Mouse (Mus musculus): ENCODE data around the gene Hoxa6. TPM values are rescaled to one million over a fixed set of nuclear protein-coding genes. Genes with fewer than 3 reads are reported as not detected.

The Hoxa6 gene
- polyA plus RNA-seq (2016; fragmentation: Nextera tagmentation; extraction: Ambion mirVana) = not detected in 2 replicates

GRCm38 (mm10) chr6:52208072-52208867 lies at the start of gene Hoxa6:
Hoxa6 (minus strand) TSS chr6:52208722.
- Histone ChIP-seq H3K4me2 (no peak within 1 kb of the TSS), H3K9me3 (no peaks in the 10 kb centered on the region), H3K27ac (no peak within 1 kb of the TSS), H3K4me3 (replicated peaks) (no peak within 1 kb of the TSS), H3K4me1 (peaks cover 20% of the 10 kb centered on the region; the same call in 1 of the 2 replicates), H3K27me3 (peaks cover 99% of the 10 kb centered on the region), H3K9ac (no peak within 1 kb of the TSS), H3K36me3 (replicated peaks) (no peaks in the 10 kb centered on the region)
- 1% methylated on average over 44 of the region's 47 CpGs for WGBS
- no peak for ATAC-seq (ENCODE audit: low FRiP score)

DNA sequence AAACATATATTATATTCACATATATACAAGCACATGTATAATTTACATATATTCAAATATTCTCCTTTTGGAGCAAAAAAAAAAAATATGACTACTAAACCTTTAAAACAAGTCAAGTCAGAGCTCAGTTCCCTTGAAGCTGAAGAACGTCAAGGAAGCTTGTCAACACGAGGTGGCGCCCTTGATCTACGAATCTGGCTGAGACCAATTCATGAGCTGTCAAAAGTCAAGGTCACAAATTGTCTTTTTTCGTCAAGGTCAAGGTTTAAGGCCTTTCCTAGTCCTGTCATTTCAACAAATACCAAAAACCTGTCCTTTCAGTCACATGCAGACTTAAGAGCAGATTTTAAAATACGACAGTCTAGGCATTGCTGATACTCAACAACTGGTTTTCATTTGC lies 48.4 kb upstream of the Hoxa6 start:
- no peak for ATAC-seq (ENCODE audit: low FRiP score)
- Histone ChIP-seq H3K9me3 (no peaks in the 10 kb centered on the region), H3K4me1 (peaks cover 13% of the 10 kb centered on the region), H3K36me3 (replicated peaks) (no peaks in the 10 kb centered on the region), H3K27me3 (peaks cover 86% of the 10 kb centered on the region), H3K9ac (no peak overlapping the region), H3K4me2 (no peak overlapping the region), H3K4me3 (replicated peaks) (no peak overlapping the region), H3K27ac (no peak overlapping the region)
- WGBS = 2% methylated on average over 6 of the region's 6 CpGs

DNA sequence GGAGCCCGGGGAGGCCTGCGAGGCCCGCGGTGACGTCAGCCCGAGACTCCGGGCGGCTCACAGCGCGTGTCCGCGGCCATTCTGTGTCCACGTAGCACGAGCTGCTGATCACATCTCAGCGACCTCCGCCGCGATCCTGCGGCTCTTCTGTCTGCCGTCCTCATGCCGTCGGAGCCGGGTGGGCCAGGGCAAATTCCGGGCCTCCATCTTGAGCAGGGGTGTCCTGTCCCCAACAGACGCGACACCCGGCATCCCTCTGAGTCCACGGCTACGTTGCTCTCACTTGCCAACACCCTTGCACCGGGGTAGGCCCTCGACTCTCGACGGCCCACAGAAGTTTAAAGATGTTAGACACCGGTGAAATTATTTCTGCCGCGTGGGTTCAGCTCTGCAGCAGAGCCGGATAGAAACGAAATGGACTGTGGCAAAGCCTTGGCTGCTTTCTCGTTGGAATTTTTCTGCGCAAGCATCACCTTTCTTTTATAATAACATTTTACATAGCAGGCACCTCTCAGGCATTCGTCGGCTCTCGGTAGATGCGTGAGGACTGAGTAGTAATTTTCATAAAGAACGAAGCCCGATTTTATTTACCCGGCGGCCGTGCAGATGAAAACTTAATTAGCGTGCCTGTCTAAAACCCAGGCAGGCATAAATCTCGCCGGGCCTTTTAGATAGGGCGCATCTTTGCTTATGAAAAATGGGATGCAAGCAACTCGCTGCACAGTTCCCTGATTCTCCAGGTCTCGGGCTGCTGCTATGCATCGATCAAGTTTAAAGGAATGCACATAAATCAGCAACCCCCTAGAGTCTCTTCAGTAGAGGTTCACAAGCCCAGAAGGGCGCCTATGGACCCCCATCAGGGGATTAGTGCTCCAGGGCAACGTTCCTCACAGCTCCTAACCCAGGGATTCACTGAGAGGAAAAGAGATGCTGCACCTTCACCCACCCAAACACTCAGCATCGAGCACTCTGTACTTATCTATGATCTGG lies 45.3 kb upstream of the Hoxa6 start:
- Histone ChIP-seq H3K27ac (no peak overlapping the region), H3K27me3 (peaks cover 88% of the 10 kb centered on the region), H3K4me2 (no peak overlapping the region), H3K4me3 (replicated peaks) (peak overlapping the region; percentile 11; the same call in 1 of the 2 replicates), H3K9ac (no peak overlapping the region), H3K4me1 (peaks cover 3% of the 10 kb centered on the region; the same call in 1 of the 2 replicates), H3K9me3 (no peaks in the 10 kb centered on the region), H3K36me3 (replicated peaks) (no peaks in the 10 kb centered on the region)
- WGBS = under 1% methylated on average over 59 of the region's 59 CpGs
- no peak for ATAC-seq (ENCODE audit: low FRiP score)

- no peak overlapping the region for H3K9ac ChIP-seq
- WGBS = under 1% methylated on average over 35 of the region's 35 CpGs
Observed at GRCm38 (mm10) chr6:52252775-52253376, 44.4 kb upstream of the Hoxa6 start.

DNA sequence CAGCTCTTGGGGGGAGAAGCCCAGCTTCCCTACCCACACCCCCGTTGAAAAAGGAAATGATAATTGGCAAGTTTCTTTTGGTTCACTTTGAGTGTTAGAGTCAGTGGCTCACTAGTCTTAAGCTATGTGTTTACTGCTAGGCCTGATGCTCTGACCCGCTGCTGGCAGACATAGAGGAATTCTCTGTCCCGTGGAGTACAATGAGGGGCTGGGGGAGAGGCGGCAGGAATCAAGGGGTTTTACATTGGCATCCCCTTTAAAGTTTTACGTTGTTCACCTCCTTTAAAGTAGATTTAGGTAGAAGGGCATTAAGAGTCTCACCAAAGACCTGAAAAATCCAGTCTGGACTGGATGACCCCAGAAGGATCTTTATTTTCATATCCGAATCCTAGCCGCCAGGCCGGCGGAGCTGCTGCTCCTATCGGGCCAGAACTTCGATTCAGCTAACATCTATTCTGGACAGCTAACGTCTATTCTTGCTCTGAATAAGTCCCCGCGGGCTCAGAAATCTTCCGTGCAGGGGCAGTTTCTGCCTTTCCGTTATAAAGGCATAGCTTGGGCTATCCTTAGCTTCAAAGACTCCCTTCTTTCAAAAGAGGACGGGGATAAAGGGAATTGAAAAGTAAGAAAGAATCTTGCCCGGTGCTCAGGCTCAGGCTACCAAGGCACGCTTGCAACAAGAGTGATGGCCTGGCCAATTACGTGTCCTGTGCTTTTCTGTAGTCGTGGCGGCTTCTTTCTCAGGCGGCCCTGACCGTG lies 43.7 kb upstream of the Hoxa6 start:
- Histone ChIP-seq H3K4me3 (replicated peaks) (no peak overlapping the region), H3K36me3 (replicated peaks) (no peaks in the 10 kb centered on the region), H3K27me3 (peaks cover 90% of the 10 kb centered on the region), H3K9me3 (no peaks in the 10 kb centered on the region), H3K9ac (no peak overlapping the region), H3K27ac (no peak overlapping the region), H3K4me2 (no peak overlapping the region), H3K4me1 (peaks cover 3% of the 10 kb centered on the region; the same call in 1 of the 2 replicates)
- no peak for ATAC-seq (ENCODE audit: low FRiP score)
- under 1% methylated on average over 24 of the region's 24 CpGs for WGBS

More at GRCm38 (mm10) chr6:52252775-52253376, 44.4 kb upstream of the Hoxa6 start:
- Histone ChIP-seq H3K27me3 (peaks cover 88% of the 10 kb centered on the region), H3K4me1 (peaks cover 3% of the 10 kb centered on the region; the same call in 1 of the 2 replicates), H3K27ac (no peak overlapping the region), H3K4me3 (replicated peaks) (peak overlapping the region; percentile 11; the same call in 1 of the 2 replicates), H3K36me3 (replicated peaks) (no peaks in the 10 kb centered on the region), H3K4me2 (no peak overlapping the region), H3K9me3 (no peaks in the 10 kb centered on the region)
- no peak for ATAC-seq (ENCODE audit: low FRiP score)

DNA sequence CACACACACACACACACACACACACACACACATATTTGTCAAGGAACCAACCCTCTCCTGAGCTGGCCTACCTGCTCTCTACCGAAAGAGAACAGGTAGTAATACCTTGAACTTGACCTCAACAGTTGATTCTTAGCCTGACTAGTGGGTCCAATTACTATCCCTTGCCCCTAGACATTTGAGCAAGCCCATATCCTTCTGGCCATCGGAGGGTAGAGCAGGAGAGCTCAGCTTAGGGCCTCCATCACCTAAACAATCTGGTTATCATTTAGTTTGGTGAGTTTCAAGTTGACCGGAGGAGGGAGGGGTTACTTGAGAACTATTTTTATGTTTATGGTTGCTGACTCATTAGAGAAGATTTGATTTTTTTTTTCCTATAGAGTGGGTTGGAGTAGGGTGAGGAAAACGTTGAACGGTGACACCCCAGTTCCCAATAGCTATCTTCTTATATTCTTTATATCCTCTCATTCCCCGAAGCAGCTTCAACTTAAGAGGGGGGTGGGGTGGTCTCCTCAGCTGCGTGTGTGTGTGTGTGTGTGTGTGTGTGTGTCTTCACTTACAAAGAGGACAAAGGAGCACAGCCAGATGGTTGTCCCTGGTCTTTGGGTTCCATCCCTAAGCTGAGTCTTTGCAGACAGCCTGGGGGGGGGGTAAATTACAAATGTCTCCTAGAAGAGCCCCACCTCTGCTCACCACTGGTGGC lies 42.8 kb upstream of the Hoxa6 start:
- Histone ChIP-seq H3K9me3 (no peaks in the 10 kb centered on the region), H3K4me3 (replicated peaks) (no peak overlapping the region), H3K27me3 (peaks cover 91% of the 10 kb centered on the region), H3K9ac (no peak overlapping the region), H3K27ac (no peak overlapping the region), H3K4me1 (peaks cover 3% of the 10 kb centered on the region; the same call in 1 of the 2 replicates), H3K36me3 (replicated peaks) (no peaks in the 10 kb centered on the region), H3K4me2 (no peak overlapping the region)
- no peak for ATAC-seq (ENCODE audit: low FRiP score)
- WGBS = 11% methylated on average over 7 of the region's 7 CpGs

- Histone ChIP-seq H3K27ac (no peak overlapping the region), H3K4me1 (peaks cover 5% of the 10 kb centered on the region), H3K4me3 (replicated peaks) (no peak overlapping the region), H3K9me3 (no peaks in the 10 kb centered on the region), H3K4me2 (no peak overlapping the region), H3K27me3 (peaks cover 94% of the 10 kb centered on the region), H3K36me3 (replicated peaks) (no peaks in the 10 kb centered on the region), H3K9ac (no peak overlapping the region)
- under 1% methylated on average over 4 of the region's 4 CpGs for WGBS
- ATAC-seq (ENCODE audit: low FRiP score) = no peak
Observed at GRCm38 (mm10) chr6:52249826-52250225, 41.3 kb upstream of the Hoxa6 start.

- H3K4me1 ChIP-seq = peaks cover 5% of the 10 kb centered on the region
- H3K9me3 ChIP-seq = no peaks in the 10 kb centered on the region
- H3K4me3 ChIP-seq (replicated peaks) = no peak overlapping the region
- H3K9ac ChIP-seq = no peak overlapping the region
- H3K4me2 ChIP-seq = no peak overlapping the region
- H3K27ac ChIP-seq = no peak overlapping the region
- no peak for ATAC-seq (ENCODE audit: low FRiP score)
- H3K27me3 ChIP-seq = peaks cover 98% of the 10 kb centered on the region
- no peaks in the 10 kb centered on the region for H3K36me3 ChIP-seq (replicated peaks)
- WGBS = 0% methylated on average over 16 of the region's 16 CpGs
Observed at GRCm38 (mm10) chr6:52249415-52249738, 40.9 kb upstream of the Hoxa6 start.

DNA sequence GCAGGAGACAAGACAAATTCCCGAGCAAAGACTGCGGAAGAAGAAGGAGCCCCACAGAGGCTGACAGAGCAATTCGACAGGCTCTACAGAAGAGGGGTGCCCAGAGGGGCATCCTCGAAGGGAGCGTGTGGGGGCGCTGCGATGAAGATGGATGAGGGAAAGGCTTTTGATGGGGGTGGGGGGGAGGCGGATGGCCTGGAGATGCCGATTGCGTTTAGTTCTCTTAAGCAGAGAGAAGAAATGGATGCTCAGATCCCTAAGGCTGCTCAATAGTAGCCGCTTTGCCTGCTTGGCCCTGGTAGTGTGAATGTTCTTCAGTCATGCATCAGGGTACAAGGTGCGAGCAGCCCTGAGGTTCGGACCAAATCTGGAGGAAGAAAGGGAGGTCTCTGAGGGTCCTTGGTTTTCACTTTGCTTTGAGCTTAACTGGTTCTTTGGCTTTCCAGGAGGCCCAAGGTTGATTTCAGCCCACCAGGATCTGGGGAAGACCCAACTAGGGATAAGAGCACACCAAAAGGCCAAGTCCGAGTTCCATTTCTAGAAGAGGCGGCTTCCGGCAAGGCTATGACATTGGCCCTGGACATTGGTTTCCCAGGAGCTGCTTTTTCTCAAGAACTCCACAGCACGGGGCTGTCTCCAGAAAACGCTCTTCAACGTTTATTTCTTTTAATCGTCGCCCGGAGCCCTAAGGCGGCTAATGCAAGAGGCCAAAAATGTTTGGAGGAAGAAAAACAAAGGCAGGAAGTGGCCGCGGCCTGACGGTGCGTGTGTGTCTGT lies 40.3 kb upstream of the Hoxa6 start:
- ATAC-seq (ENCODE audit: low FRiP score) = no peak
- Histone ChIP-seq H3K9me3 (no peaks in the 10 kb centered on the region), H3K4me1 (peaks cover 5% of the 10 kb centered on the region), H3K36me3 (replicated peaks) (no peaks in the 10 kb centered on the region), H3K4me2 (no peak overlapping the region), H3K27ac (no peak overlapping the region), H3K9ac (no peak overlapping the region), H3K4me3 (replicated peaks) (no peak overlapping the region), H3K27me3 (peaks cover 98% of the 10 kb centered on the region)
- under 1% methylated on average over 27 of the region's 27 CpGs for WGBS

- Histone ChIP-seq H3K9ac (no peak overlapping the region), H3K27ac (no peak overlapping the region), H3K27me3 (peaks cover 98% of the 10 kb centered on the region), H3K4me2 (no peak overlapping the region), H3K9me3 (no peaks in the 10 kb centered on the region), H3K4me3 (replicated peaks) (no peak overlapping the region), H3K4me1 (peaks cover 2% of the 10 kb centered on the region; the same call in 1 of the 2 replicates), H3K36me3 (replicated peaks) (no peaks in the 10 kb centered on the region)
- ATAC-seq (ENCODE audit: low FRiP score) = no peak
- WGBS = 2% methylated on average over 23 of the region's 23 CpGs
Observed at GRCm38 (mm10) chr6:52247766-52248637, 39.5 kb upstream of the Hoxa6 start.
